Mouse (Mus musculus) layer of hippocampus, postnatal 25 days (tissue): ENCODE measurements around the gene Stk40. TPM values are rescaled to one million over a fixed set of nuclear protein-coding genes. Genes with fewer than 3 reads are reported as not detected.
A peak's percentile ranks its signal among the peaks of the same experiment; 100 is the strongest.
"Not testable (repeated sequence)": the region's sequence is repeated elsewhere in the genome, so short reads cannot be mapped to it uniquely, and the experiment has no call there.

ENCODE experiments used
- DNase-seq, 2 experiments: peaks; one replicate each; pipeline ENCODE4 v3.0.0; 2022; ENCODE audit warnings: mixed read lengths in 2 of 2, low spot score in 1 of 2; ENCODE audit errors: extremely low spot score in 1 of 2
- total RNA-seq, 2 experiments: library from RNA; stranded (reverse); gene quantifications; 2 replicates each; pipeline ENCODE4 v1.2.3; 2021

Gene Stk40
- total RNA-seq, 2 experiments from 2014 or later: 23.7 to 26.1 TPM

- no peak for DNase-seq
These were observed 48.1 kb downstream of the Stk40 start for GRCm38 (mm10) chr4:126151701-126152440.

- no peak for DNase-seq
These were observed 49.1 kb downstream of the Stk40 start for GRCm38 (mm10) chr4:126152864-126153263.

GRCm38 (mm10) chr4:126155183-126155582 is 51.4 kb downstream of the Stk40 start:
- no peak for DNase-seq

- DNase-seq: no peak
These were observed 52.1 kb downstream of the Stk40 start for GRCm38 (mm10) chr4:126155869-126156268.

GRCm38 (mm10) chr4:126156617-126157016 is 52.9 kb downstream of the Stk40 start:
- DNase-seq: no peak

- no peak for DNase-seq
These were observed 53.8 kb downstream of the Stk40 start for GRCm38 (mm10) chr4:126157562-126157961.

GRCm38 (mm10) chr4:126159455-126159854 is 55.7 kb downstream of the Stk40 start:
- peak in 1 of 2 experiments; percentile 35 for DNase-seq

GRCm38 (mm10) chr4:126160981-126161380 is 57.2 kb downstream of the Stk40 start:
- DNase-seq: no peak

- no peak for DNase-seq
These were observed 57.7 kb downstream of the Stk40 start for GRCm38 (mm10) chr4:126161456-126161855.

- no peak for DNase-seq
These were observed 58.2 kb downstream of the Stk40 start for GRCm38 (mm10) chr4:126161986-126162385.

- peak; percentile 69 to 71 for DNase-seq
These were observed 58.8 kb downstream of the Stk40 start for GRCm38 (mm10) chr4:126162544-126163066.

GRCm38 (mm10) chr4:126163067-126163659 is 59.4 kb downstream of the Stk40 start, which contains the start of gene Sh3d21:
Sh3d21 (minus strand) TSS chr4:126163491.
- DNase-seq: no peak

GRCm38 (mm10) chr4:126163685-126164084 is 59.9 kb downstream of the Stk40 start:
- no peak for DNase-seq

- not testable (repeated sequence) for DNase-seq
These were observed 61.3 kb downstream of the Stk40 start for GRCm38 (mm10) chr4:126165092-126165491.

GRCm38 (mm10) chr4:126166084-126166483 is 62.3 kb downstream of the Stk40 start:
- DNase-seq: no peak

- no peak for DNase-seq
These were observed 65.1 kb downstream of the Stk40 start for GRCm38 (mm10) chr4:126168851-126169250.

GRCm38 (mm10) chr4:126170737-126171136 is 67.0 kb downstream of the Stk40 start:
- not testable (repeated sequence) for DNase-seq

- no peak for DNase-seq
These were observed 70.0 kb downstream of the Stk40 start for GRCm38 (mm10) chr4:126173800-126174199.

- DNase-seq: not testable (repeated sequence)
These were observed 72.2 kb downstream of the Stk40 start for GRCm38 (mm10) chr4:126175980-126176379.

GRCm38 (mm10) chr4:126181170-126181957 is 77.6 kb downstream of the Stk40 start:
- peak in 1 of 2 experiments; percentile 26 for DNase-seq

- DNase-seq: no peak
These were observed 79.3 kb downstream of the Stk40 start for GRCm38 (mm10) chr4:126183034-126183433.
